Mouse (Mus musculus) layer of hippocampus, postnatal 14 days (tissue): ENCODE results near the gene Gm10639. TPM values are rescaled to one million over a fixed set of nuclear protein-coding genes. Genes with fewer than 3 reads are reported as not detected.
"Not testable (repeated sequence)": the region's sequence is repeated elsewhere in the genome, so short reads cannot be mapped to it uniquely, and the experiment has no call there.

Experiments used
- DNase-seq, 2 experiments: peaks; one replicate each; pipeline ENCODE4 v3.0.0; 2021 to 2022; ENCODE audit warnings: low spot score in 2 of 2, mixed read lengths in 1 of 2
- long read RNA-seq, 2 experiments: library from polyadenylated mRNA; stranded (forward); transcript quantifications; one replicate each; pipeline ENCODE4 v2.0.0; 2021
- total RNA-seq, 2 experiments: library from RNA; stranded (reverse); gene quantifications; 2 replicates each; pipeline ENCODE4 v1.2.3; 2021

Gene Gm10639
- under 1 TPM in 1 of 2 experiments, not detected in 1; 0.93 TPM for total RNA-seq
- long read RNA-seq, experiment 1, result 0 reads
- long read RNA-seq, experiment 2, result 0 reads

DNA sequence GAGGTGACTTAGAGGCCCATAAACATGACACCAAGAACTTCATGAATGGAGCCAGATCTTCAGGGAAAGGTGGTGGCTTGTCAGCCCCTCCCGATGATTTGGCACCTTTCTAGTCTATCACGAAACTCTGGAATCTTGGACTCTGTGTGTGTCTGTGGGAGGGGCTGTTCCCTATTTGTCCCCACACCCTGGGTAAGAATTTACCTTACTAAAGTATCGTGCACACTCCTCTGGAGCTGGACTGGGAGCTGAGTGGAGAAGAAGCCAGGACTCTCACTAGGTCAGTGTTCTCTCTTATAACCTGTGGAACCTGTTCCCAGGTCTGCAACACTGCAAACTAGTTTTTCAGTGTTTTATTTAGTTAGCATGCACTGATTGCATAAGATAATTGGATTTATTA lies at the start of gene Gm10639:
TSS of gene Gm10639 (plus strand) at position 201 of the 400 bp plus-strand sequence.
- not testable (repeated sequence) for DNase-seq

GRCm38 (mm10) chr9:78255683-78256470 lies 33.8 kb upstream of the Gm10639 start:
- DNase-seq, result peak; percentile 2

GRCm38 (mm10) chr9:78256914-78257313 lies 32.8 kb upstream of the Gm10639 start, which contains the start of gene Gm3776:
Gene Gm3776, plus strand, starts transcription at chr9:78257129.
- DNase-seq, result not testable (repeated sequence)

- peak; percentile 13 to 15 for DNase-seq
Observed at GRCm38 (mm10) chr9:78259688-78260087, 30.0 kb upstream of the Gm10639 start.

DNA sequence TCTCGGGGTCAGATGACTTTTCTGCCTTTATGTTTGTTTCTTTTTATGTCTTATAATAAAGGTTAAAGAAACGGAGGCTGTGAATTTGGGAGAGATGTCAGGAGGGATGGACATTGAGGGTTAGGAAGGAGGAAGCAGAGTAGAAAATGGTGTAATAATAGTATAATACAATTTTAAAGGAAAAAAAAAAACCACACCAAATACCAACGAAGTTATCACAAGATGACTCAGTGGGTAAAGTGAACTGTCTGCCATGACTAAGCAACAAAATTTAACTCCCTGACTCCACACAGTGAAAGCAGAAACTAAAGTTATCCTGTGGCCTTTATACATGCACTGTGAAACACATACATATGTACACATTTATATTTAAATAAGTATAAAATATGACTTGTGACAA lies 18.8 kb upstream of the Gm10639 start:
- DNase-seq, result not testable (repeated sequence)

- DNase-seq, result not testable (repeated sequence)
Observed at GRCm38 (mm10) chr9:78282002-78282711, 7.6 kb upstream of the Gm10639 start.

DNA sequence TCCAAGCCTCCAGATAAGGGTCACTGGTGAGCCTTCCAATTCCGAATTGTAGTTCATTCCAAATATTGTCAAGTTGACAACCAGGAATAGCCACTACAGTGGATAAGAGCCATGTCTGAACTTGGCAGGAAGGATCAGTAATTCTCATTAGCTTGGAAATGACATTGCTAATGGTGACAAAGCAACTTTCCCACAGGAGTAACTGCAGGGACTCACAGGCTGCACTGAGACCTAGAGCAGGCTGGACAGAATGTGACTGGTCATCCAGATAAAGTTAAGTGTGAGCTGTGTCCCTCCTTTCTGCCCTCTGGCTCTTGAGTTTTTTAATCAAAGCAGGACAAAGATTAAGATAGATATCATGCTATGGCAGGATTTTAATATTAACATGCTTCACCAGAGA lies 660 bp upstream of the Gm10639 start:
- DNase-seq, result not testable (repeated sequence)

DNA sequence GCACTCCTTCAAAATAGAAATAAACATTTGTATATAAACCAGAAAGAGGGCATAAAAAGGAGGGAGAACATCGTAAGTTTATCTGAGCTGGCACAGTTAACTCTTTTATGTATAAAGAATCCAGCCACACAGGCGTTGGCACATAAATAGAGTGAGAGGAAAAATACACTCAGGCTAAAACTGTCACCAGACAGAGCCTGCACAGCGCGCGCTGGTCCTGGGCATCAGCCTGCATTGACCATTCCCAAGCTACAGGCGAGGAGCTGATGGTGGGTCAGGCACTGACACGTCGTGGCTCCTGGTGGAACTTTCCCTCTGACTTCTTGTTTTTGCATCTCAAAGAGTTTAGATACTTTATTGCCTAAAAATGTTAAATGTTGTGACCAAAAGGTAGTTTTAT lies 2.7 kb downstream of the Gm10639 start:
- not testable (repeated sequence) for DNase-seq

DNA sequence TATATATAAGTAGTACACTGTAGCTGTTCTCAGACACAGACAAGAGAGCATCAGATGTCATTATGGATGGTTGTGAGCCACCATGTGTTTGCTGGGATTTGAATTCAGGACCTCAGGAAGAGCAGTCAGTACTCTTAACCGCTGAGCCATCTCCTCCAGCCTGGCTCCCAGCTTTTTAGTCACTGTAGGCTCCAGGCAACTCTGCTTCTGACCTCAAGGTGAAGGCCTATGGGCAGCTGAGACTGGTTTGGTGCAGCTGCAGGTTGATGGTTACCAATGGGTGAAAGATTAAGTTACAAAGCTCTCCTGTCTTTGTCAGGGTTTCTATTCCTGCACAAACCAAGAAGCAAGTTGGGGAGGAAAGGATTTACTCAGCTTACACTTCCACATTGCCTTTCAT lies 4.0 kb downstream of the Gm10639 start:
- not testable (repeated sequence) for DNase-seq

DNA sequence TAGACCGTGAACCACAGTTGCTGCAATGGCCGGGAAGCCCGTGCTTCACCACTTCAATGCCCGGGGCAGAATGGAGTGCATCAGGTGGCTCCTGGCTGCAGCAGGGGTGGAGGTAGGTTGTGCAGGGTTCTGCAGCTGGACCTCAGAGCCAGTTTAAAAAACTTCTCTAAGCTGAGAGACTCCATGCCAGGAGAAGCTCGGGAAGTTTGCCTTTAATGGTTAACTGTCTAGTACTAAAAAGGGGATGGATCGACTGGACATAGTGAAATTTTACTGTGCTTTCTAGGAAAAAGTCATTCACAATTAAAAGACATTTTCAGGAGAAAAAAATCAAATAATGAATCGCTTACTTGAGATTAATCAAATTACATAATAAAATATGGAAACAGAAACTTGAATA lies 5.1 kb downstream of the Gm10639 start:
- not testable (repeated sequence) for DNase-seq

DNA sequence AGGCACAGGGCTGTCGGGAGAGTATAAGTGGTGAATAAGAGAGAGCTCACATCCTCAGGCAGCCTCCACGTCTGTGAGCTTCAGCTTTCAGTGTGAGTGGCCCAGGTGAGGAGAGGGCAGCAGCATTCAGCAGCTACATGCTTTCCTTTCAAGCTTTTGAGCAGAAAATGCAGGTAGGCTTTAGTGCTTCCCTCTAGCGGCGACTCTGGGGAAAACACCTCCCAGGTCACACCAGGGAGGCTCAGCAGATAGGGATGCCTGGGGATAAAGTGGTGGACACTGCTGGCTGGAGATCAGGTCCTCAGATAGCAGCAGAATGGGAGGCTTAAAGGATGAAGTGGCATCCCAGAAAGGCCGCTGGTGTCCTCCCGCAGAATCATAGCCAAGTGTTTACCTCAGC lies 6.4 kb downstream of the Gm10639 start:
- DNase-seq, result not testable (repeated sequence)

DNA sequence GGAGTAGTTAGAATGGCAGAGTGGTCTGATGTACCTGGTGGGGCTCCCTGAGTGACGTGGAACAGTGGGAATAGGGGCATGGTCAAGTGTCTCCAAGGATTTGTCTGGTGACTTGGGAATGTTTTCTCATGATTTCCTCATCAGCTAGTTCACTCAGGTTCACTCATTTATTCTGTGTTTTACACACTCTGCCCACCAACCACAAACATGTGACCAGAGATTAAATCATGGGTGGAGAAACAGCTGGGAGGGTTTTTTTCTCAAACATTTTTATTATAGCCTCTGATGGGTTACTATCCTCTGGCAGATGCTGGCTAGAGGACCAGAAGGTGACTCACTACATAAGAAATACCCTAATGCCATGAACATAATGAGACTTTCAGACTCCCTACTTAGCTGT lies 8.5 kb downstream of the Gm10639 start:
- no peak for DNase-seq

DNA sequence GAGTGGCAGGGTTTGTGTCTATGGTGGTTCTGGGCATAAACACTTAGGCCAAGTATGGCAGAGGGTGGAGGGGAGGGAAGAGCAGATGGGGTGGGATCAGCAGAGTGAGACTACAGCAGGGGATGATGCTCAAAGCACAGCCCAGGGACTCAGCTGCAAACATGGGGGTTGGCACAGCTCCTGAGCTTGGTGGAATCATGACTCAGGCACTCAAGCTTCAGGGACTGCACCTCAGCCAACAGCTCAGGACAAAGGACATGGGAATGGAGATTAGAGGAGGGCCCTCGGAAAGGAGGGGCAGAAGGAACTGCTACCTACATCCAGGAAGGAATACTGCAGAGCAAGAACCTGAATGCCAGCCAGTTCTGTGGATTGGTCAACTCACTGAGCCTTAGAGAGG lies 9.4 kb downstream of the Gm10639 start:
- not testable (repeated sequence) for DNase-seq

DNA sequence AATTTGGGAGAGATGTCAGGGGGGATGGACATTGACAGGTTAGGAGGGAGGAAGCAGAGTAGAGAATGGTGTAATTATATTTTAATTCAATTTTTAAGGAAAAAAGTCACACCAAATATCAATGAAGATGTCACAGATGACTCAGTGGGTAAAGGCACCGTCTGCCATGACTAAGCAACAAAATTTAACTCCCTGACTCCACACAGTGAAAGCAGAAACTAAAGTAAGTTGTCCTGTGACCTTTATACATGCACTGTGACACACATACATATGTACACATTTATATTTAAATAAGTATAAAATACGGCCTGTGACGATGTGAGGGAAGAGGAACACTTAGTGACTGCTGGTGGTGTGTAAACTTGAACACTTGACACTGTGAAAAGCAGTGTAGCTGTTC lies 18.4 kb downstream of the Gm10639 start:
- not testable (repeated sequence) for DNase-seq

- no peak for DNase-seq
Observed at GRCm38 (mm10) chr9:78314696-78315095, 25.0 kb downstream of the Gm10639 start, which contains the start of gene Omt2a. Gene Omt2a, minus strand, starts transcription at chr9:78314796.

GRCm38 (mm10) chr9:78319499-78319898 lies 29.8 kb downstream of the Gm10639 start:
- DNase-seq, result no peak

DNA sequence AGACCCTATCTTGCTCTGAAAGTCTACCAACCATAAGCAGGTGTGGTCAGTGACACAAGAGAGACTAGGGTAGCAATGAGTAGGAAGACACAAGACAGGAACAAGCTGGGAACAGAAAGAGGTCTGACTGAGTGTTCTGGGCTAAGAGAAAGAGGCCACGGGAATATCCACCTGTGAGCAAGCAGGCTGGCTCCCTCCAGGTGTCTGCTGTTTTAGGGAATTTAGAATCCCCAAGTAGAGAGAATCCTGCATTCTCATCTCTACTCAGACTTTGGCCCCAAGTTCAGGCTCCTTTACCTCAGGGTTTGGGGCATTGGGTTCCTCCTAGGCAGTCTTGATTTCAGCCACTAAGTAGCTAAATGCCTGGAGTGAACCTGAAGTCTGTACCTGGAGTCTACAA lies 37.6 kb downstream of the Gm10639 start, which contains the start of gene Omt2b:
TSS of gene Omt2b (plus strand) at position 301 of the 400 bp plus-strand sequence.
- not testable (repeated sequence) for DNase-seq

- DNase-seq, result not testable (repeated sequence)
Observed at GRCm38 (mm10) chr9:78337050-78337449, 47.3 kb downstream of the Gm10639 start.

- DNase-seq, result peak; percentile 16 to 37
Observed at GRCm38 (mm10) chr9:78340324-78340723, 50.6 kb downstream of the Gm10639 start.

DNA sequence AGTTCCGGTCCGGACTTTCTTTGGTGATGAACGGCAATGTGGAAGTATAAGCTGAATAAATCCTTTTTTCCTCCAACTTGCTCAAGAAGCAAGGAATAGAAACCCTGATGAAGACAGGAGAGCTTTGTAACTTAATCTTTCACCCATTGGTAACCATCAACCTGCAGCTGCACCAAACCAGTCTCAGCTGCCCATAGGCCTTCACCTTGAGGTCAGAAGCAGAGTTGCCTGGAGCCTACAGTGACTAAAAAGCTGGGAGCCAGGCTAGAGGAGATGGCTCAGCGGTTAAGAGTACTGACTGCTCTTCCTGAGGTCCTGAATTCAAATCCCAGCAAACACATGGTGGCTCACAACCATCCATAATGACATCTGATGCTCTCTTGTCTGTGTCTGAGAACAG lies 52.8 kb downstream of the Gm10639 start:
- not testable (repeated sequence) for DNase-seq

GRCm38 (mm10) chr9:78343055-78343454 lies 53.3 kb downstream of the Gm10639 start:
- DNase-seq, result not testable (repeated sequence)

- DNase-seq, result not testable (repeated sequence)
Observed at GRCm38 (mm10) chr9:78345235-78345634, 55.5 kb downstream of the Gm10639 start.
